16 mouse cellular contexts compared by ENCODE assay signal in genomic region chr16:7638955-7639755, GRCm38 (mm10).
A peak's percentile ranks its signal among the peaks of the same experiment; 100 is the strongest.
DNase-seq lines count a peak whose midpoint lies in the region; ATAC-seq and TF ChIP-seq lines count a peak whose summit lies in the region.
"Had no signal": no experiment of that assay in that cellular context is flagged by ENCODE, and none has a peak within 500 bp of the region (broad histone marks: within the 10 kb centered on the region; RNA-seq: fewer than 3 reads in every experiment).

No protein-coding gene starts in this region.

- H3K9me3 ChIP-seq in forebrain, embryonic 14.5 days (replicated peaks; ENCODE audit: control insufficient read depth, low read length): no peaks in the 10 kb centered on the region
- H3K9me3 ChIP-seq in hindbrain, postnatal 0 days (ENCODE audit: low read length): no peaks in the 10 kb centered on the region
- H3K9me3 ChIP-seq: embryonic facial prominence, embryonic 15.5 days; heart, embryonic 12.5 days; liver, embryonic 13.5 days had no signal

- H3K4me1 ChIP-seq in forebrain, embryonic 14.5 days (ENCODE audit: control insufficient read depth, insufficient read depth, low read length): peaks cover 8% of the 10 kb centered on the region; the same call in 1 of the 2 replicates
- no peaks in the 10 kb centered on the region for H3K4me1 ChIP-seq in hindbrain, postnatal 0 days (ENCODE audit: insufficient read depth, low read length)
- H3K4me1 ChIP-seq: heart, embryonic 12.5 days; liver, embryonic 13.5 days had no signal

- H3K27me3 ChIP-seq in forebrain, embryonic 14.5 days (replicated peaks; ENCODE audit: control insufficient read depth, insufficient read depth, low read length): no peaks in the 10 kb centered on the region
- H3K27me3 ChIP-seq in hindbrain, postnatal 0 days (ENCODE audit: insufficient read depth, low read length): no peaks in the 10 kb centered on the region
- H3K27me3 ChIP-seq: CH12.LX; embryonic facial prominence, embryonic 15.5 days; heart, embryonic 12.5 days; liver, embryonic 13.5 days had no signal

- H3K4me2 ChIP-seq in forebrain, embryonic 14.5 days (ENCODE audit: low read length): no peak overlapping the region
- H3K4me2 ChIP-seq in hindbrain, postnatal 0 days (ENCODE audit: low read depth, low read length): no peak overlapping the region
- H3K4me2 ChIP-seq: embryonic facial prominence, embryonic 15.5 days; heart, embryonic 12.5 days; liver, embryonic 13.5 days had no signal

- no peak for TF ChIP-seq CTCF in hindbrain, postnatal 0 days (IDR thresholded peaks at IDR 0.05; ENCODE audit: low read depth)

- 35% methylated on average over 15 of the region's 15 CpGs for WGBS in forebrain, embryonic 14.5 days
- 40% methylated on average over 15 of the region's 15 CpGs for WGBS in hindbrain, postnatal 0 days

- peak; percentile 19 to 36 for DNase-seq in layer of hippocampus, postnatal 10 days (ENCODE audit: low spot score in 2 of 2)
- DNase-seq in layer of hippocampus, postnatal 36 days: no peak
- DNase-seq in R1 (ENCODE audit: low read depth, low spot score): peak; percentile 7
- DNase-seq in forebrain, embryonic 14.5 days (ENCODE audit: low spot score): peak; percentile 55
- peak; percentile 28 for DNase-seq in hindbrain, postnatal 0 days (ENCODE audit: low spot score)
- no peak for DNase-seq in cerebellum, postnatal 4 days (ENCODE audit: low spot score in 2 of 2)
- no peak for DNase-seq in cerebellum, adult 11 months
- DNase-seq in B cell, adult 2 months: no peak
- DNase-seq: cerebellum, adult 9-11 months; liver, embryonic 13.5 days; lung, postnatal 4 days had no signal

- H3K36me3 ChIP-seq in forebrain, embryonic 14.5 days (ENCODE audit: control insufficient read depth, insufficient read depth, low read length): no peaks in the 10 kb centered on the region
- no peaks in the 10 kb centered on the region for H3K36me3 ChIP-seq in hindbrain, postnatal 0 days (ENCODE audit: insufficient read depth, low read length)
- H3K36me3 ChIP-seq: embryonic facial prominence, embryonic 15.5 days; heart, embryonic 12.5 days; liver, embryonic 13.5 days had no signal

- ATAC-seq in forebrain, embryonic 14.5 days: peak; percentile 80
- no peak for ATAC-seq in hindbrain, postnatal 0 days

- H3K27ac ChIP-seq in forebrain, embryonic 14.5 days (ENCODE audit: low read depth, low read length): peak overlapping the region; percentile 59
- H3K27ac ChIP-seq in hindbrain, postnatal 0 days: no peak overlapping the region
- H3K27ac ChIP-seq: embryonic facial prominence, embryonic 15.5 days; kidney, postnatal 0 days; liver, embryonic 13.5 days; stomach, postnatal 0 days had no signal

- no peak overlapping the region; the same call in 1 of the 2 replicates for H3K9ac ChIP-seq in forebrain, embryonic 14.5 days (ENCODE audit: low read length)
- H3K9ac ChIP-seq in hindbrain, postnatal 0 days (replicated peaks; ENCODE audit: low read length): no peak overlapping the region
- H3K9ac ChIP-seq: embryonic facial prominence, embryonic 15.5 days; heart, embryonic 12.5 days; liver, embryonic 13.5 days had no signal

- H3K4me3 ChIP-seq in forebrain, embryonic 14.5 days (ENCODE audit: low read depth, low read length): no peak overlapping the region
- no peak overlapping the region for H3K4me3 ChIP-seq in hindbrain, postnatal 0 days (ENCODE audit: low read length)
- H3K4me3 ChIP-seq: embryonic facial prominence, embryonic 15.5 days; heart, embryonic 12.5 days; liver, embryonic 13.5 days had no signal

Comparison
In these comparisons a context has a peak if more than half of its experiments do, and no peak if none do; other contexts are left out.
1. DNase-seq: peak in layer of hippocampus, postnatal 10 days (2 of 2), R1 (single experiment), forebrain, embryonic 14.5 days (single experiment) and hindbrain, postnatal 0 days (single experiment); none in layer of hippocampus, postnatal 36 days (0 of 2), cerebellum, postnatal 4 days (0 of 2), cerebellum, adult 11 months (single experiment) and B cell, adult 2 months (0 of 2).